Mouse (Mus musculus): ENCODE results near the gene Cul7.

DNA sequence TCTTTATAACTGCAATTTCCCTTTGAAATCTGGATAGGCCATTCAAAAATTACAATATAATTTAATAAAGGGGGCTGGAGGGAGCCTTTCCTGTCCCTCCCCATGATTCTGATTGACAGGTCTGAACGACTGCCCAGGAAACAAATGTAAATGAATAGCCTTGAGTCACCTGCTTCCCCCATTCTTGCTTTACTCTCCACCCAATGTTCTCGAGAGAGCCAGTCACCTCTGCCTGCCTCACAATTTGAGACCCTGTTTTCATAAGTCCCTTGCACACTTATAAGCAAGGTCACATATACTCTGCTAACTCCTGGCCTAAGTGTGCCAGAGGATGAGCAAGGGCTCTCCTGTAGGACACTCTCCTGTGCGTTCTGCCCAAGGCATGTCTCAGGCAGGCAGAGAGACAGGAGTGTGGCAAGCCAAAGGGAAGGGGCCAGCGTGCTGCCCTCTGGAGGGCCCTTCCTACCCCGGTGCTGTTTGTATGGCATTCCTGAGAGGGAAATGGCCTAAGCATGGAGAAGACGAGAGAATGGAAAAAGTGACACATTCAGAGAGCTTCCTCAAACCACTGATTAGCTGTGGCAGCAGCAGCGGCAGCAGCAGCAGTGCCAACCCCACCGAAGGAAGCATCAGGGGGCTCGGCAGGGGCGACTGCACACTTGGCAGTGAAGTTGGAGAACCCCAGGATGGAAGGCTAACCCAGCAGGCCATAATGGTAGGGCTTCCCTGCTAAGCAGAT is 26.1 kb upstream of the Cul7 start:
- TF ChIP-seq CTCF (IDR thresholded peaks at IDR 0.05; ENCODE audit: extremely low read depth, insufficient read depth, insufficient read length, insufficient replicate concordance) (no peak), POLR2A (IDR thresholded peaks at IDR 0.05; ENCODE audit: low read depth, low read length) (no peak)

All from spleen, adult 2 months (tissue).